Mouse (Mus musculus) cortical plate, adult 2 months (tissue): ENCODE data around the gene Fryl.

Experiments used
- CTCF ChIP-seq: fragments of 200-500 bp; IDR thresholded peaks from 2 replicates; pipeline ENCODE4 v1.5.1; 2011; ENCODE audit warnings: mild to moderate bottlenecking, control low read depth, low read length; ENCODE audit not compliant: insufficient read depth; ENCODE audit errors: extremely low read depth
- POLR2A ChIP-seq: fragments of 200-500 bp; IDR thresholded peaks from 2 replicates; pipeline ENCODE4 v1.6.1; 2011; ENCODE audit warnings: mild to moderate bottlenecking, low read length, control low read depth; ENCODE audit not compliant: insufficient read depth; ENCODE audit errors: extremely low read depth

DNA sequence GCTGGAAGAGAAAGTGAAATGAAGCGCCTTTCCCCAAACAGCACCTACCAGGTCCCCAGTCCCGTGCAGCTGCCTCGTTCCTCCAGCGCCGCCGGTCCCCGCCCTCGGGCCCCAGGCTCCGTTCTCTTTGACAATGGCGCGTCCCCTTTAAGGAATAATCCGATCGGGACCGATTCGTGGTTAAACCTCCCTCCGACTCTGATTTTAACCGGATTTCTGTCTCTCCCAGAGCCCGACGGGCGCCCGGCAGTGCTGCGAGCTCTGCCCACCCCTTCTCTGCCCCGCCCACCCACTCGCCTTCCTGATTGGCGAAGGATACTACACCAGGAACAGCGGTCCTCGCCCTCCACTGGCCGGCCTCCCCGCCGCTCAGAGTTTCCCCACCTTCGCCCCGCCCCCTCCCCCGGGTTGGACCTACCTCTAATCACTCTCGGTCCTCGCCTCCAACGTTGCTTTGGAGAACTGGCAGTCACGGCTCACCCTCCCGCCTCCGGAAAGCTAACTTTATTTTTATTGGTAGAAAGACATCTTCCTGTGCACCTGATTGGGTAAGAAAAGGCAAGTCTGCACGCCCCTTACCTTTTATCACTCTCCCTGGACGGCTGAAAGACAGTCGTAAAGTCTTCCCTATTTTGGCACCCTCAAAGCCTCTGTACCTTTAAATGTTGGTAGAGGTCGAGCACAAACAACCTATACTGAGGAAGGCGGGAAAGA is at the start of gene Fryl:
- TF ChIP-seq POLR2A = peak; percentile 63
- no peak for TF ChIP-seq CTCF
